Mouse (Mus musculus): Measurements from ENCODE around the gene Fgfr2. TPM values are rescaled to one million over a fixed set of nuclear protein-coding genes. Genes with fewer than 3 reads are reported as not detected.

Gene Fgfr2
- polyA plus RNA-seq, 1 experiment from 2014 or later, result 93.4 TPM

GRCm38 (mm10) chr7:132258817-132259216 lies 864.3 kb downstream of the Fgfr2 start:
- Histone ChIP-seq H3K4me2 (ENCODE audit: low read depth, low read length) (no peak overlapping the region), H3K27ac (ENCODE audit: low read length) (peak overlapping the region; percentile 72), H3K9ac (ENCODE audit: low read length) (no peak overlapping the region), H3K4me1 (ENCODE audit: control insufficient read depth, insufficient read depth, low read length) (peaks cover 26% of the 10 kb centered on the region), H3K36me3 (ENCODE audit: control insufficient read depth, insufficient read depth, low read length) (no peaks in the 10 kb centered on the region), H3K27me3 (ENCODE audit: control insufficient read depth, insufficient read depth, low read length) (no peaks in the 10 kb centered on the region), H3K4me3 (replicated peaks; ENCODE audit: low read length) (no peak overlapping the region), H3K9me3 (replicated peaks; ENCODE audit: control insufficient read depth, low read length) (no peaks in the 10 kb centered on the region)
- peak; percentile 60 for ATAC-seq (ENCODE audit: insufficient read depth, low FRiP score)
- 29% methylated on average over 7 of the region's 7 CpGs for WGBS

DNA sequence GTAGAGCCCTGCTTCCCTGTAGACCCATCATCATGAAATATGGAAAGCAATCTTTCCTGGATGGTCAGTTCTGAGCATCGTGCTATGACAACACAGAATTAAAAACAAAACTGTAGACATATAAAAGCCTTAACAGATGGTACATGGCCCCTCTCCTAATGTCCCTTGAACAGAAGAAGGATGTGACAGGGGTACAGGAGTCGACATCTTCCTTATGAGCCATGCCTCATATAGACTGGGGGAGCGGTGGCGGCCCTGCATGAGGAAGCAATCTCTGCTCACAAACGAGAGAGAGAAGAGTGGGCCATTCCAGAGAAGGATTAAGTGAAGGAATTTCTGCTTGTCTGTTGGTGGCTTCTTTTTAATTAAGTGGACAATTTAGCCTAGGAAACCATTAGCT lies 864.9 kb downstream of the Fgfr2 start:
- Histone ChIP-seq H3K9ac (ENCODE audit: low read length) (no peak overlapping the region), H3K4me3 (replicated peaks; ENCODE audit: low read length) (no peak overlapping the region), H3K36me3 (ENCODE audit: control insufficient read depth, insufficient read depth, low read length) (no peaks in the 10 kb centered on the region), H3K27ac (ENCODE audit: low read length) (peak overlapping the region; percentile 72), H3K4me2 (ENCODE audit: low read depth, low read length) (no peak overlapping the region), H3K9me3 (replicated peaks; ENCODE audit: control insufficient read depth, low read length) (no peaks in the 10 kb centered on the region), H3K4me1 (ENCODE audit: control insufficient read depth, insufficient read depth, low read length) (peaks cover 26% of the 10 kb centered on the region), H3K27me3 (ENCODE audit: control insufficient read depth, insufficient read depth, low read length) (no peaks in the 10 kb centered on the region)
- 55% methylated on average over 5 of the region's 5 CpGs for WGBS
- ATAC-seq (ENCODE audit: insufficient read depth, low FRiP score), result no peak

DNA sequence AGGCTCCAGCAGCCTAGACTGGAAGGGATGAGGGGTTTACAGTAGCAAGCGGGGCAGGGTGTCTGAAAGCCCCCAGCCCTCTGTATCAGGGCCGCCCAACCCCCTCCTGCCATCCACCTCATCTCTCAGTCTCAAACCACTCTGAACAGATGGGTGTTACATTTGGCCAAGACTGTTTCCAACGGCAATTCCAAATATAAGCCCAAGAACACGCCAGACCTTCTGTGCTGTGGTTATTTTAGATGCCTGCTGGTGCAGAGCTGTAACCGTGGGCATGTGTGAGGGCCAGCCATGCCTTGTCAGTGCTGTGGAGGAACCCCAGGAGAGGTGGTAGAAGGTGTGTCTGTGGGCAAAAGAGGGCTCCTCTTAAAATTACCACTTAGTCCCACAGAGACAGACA lies 869.6 kb downstream of the Fgfr2 start:
- Histone ChIP-seq H3K4me2 (ENCODE audit: low read depth, low read length) (no peak overlapping the region), H3K27me3 (ENCODE audit: control insufficient read depth, insufficient read depth, low read length) (no peaks in the 10 kb centered on the region), H3K27ac (ENCODE audit: low read length) (no peak overlapping the region), H3K9me3 (replicated peaks; ENCODE audit: control insufficient read depth, low read length) (no peaks in the 10 kb centered on the region), H3K36me3 (ENCODE audit: control insufficient read depth, insufficient read depth, low read length) (no peaks in the 10 kb centered on the region), H3K4me1 (ENCODE audit: control insufficient read depth, insufficient read depth, low read length) (0 out of 2 replicates have a peak, but pooled peaks cover 3% of the 10 kb centered on the region), H3K4me3 (replicated peaks; ENCODE audit: low read length) (no peak overlapping the region), H3K9ac (ENCODE audit: low read length) (no peak overlapping the region)
- ATAC-seq (ENCODE audit: insufficient read depth, low FRiP score), result no peak
- 79% methylated on average over 5 of the region's 5 CpGs for WGBS

GRCm38 (mm10) chr7:132253078-132253477 lies 870.1 kb downstream of the Fgfr2 start:
- H3K4me3 ChIP-seq (replicated peaks; ENCODE audit: low read length), result no peak overlapping the region
- H3K36me3 ChIP-seq (ENCODE audit: control insufficient read depth, insufficient read depth, low read length), result no peaks in the 10 kb centered on the region
- no peaks in the 10 kb centered on the region for H3K9me3 ChIP-seq (replicated peaks; ENCODE audit: control insufficient read depth, low read length)
- no peak overlapping the region for H3K9ac ChIP-seq (ENCODE audit: low read length)
- WGBS, result 95% methylated on average over 4 of the region's 4 CpGs
- no peak overlapping the region for H3K27ac ChIP-seq (ENCODE audit: low read length)
- H3K4me2 ChIP-seq (ENCODE audit: low read depth, low read length), result no peak overlapping the region
- no peaks in the 10 kb centered on the region for H3K27me3 ChIP-seq (ENCODE audit: control insufficient read depth, insufficient read depth, low read length)
- ATAC-seq (ENCODE audit: insufficient read depth, low FRiP score), result no peak
- 0 out of 2 replicates have a peak, but pooled peaks cover 3% of the 10 kb centered on the region for H3K4me1 ChIP-seq (ENCODE audit: control insufficient read depth, insufficient read depth, low read length)

GRCm38 (mm10) chr7:132249563-132250119 lies 873.5 kb downstream of the Fgfr2 start:
- Histone ChIP-seq H3K36me3 (ENCODE audit: control insufficient read depth, insufficient read depth, low read length) (peaks cover 4% of the 10 kb centered on the region; the same call in 1 of the 2 replicates), H3K9me3 (replicated peaks; ENCODE audit: control insufficient read depth, low read length) (no peaks in the 10 kb centered on the region), H3K4me2 (ENCODE audit: low read depth, low read length) (no peak overlapping the region), H3K4me1 (ENCODE audit: control insufficient read depth, insufficient read depth, low read length) (0 out of 2 replicates have a peak, but pooled peaks cover 12% of the 10 kb centered on the region), H3K4me3 (replicated peaks; ENCODE audit: low read length) (no peak overlapping the region), H3K27me3 (ENCODE audit: control insufficient read depth, insufficient read depth, low read length) (no peaks in the 10 kb centered on the region), H3K27ac (ENCODE audit: low read length) (no peak overlapping the region), H3K9ac (ENCODE audit: low read length) (no peak overlapping the region)
- ATAC-seq (ENCODE audit: insufficient read depth, low FRiP score), result no peak
- WGBS, result 51% methylated on average over 10 of the region's 10 CpGs

- 0 out of 2 replicates have a peak, but pooled peaks cover 12% of the 10 kb centered on the region for H3K4me1 ChIP-seq (ENCODE audit: control insufficient read depth, insufficient read depth, low read length)
- ATAC-seq (ENCODE audit: insufficient read depth, low FRiP score), result 0 out of 2 replicates have a peak, but pooled peaks have one; percentile 15
- peak overlapping the region; percentile 30; the same call in 1 of the 2 replicates for H3K27ac ChIP-seq (ENCODE audit: low read length)
- WGBS, result 27% methylated on average over 11 of the region's 11 CpGs
- H3K36me3 ChIP-seq (ENCODE audit: control insufficient read depth, insufficient read depth, low read length), result peaks cover 4% of the 10 kb centered on the region; the same call in 1 of the 2 replicates
- H3K4me3 ChIP-seq (replicated peaks; ENCODE audit: low read length), result no peak overlapping the region
- H3K27me3 ChIP-seq (ENCODE audit: control insufficient read depth, insufficient read depth, low read length), result no peaks in the 10 kb centered on the region
- H3K4me2 ChIP-seq (ENCODE audit: low read depth, low read length), result no peak overlapping the region
- no peaks in the 10 kb centered on the region for H3K9me3 ChIP-seq (replicated peaks; ENCODE audit: control insufficient read depth, low read length)
- H3K9ac ChIP-seq (ENCODE audit: low read length), result no peak overlapping the region
These were observed 875.6 kb downstream of the Fgfr2 start for GRCm38 (mm10) chr7:132247567-132247966.

- H3K36me3 ChIP-seq (ENCODE audit: control insufficient read depth, insufficient read depth, low read length), result peaks cover 4% of the 10 kb centered on the region; the same call in 1 of the 2 replicates
- 69% methylated on average over 5 of the region's 5 CpGs for WGBS
- no peak overlapping the region for H3K9ac ChIP-seq (ENCODE audit: low read length)
- H3K4me2 ChIP-seq (ENCODE audit: low read depth, low read length), result no peak overlapping the region
- no peaks in the 10 kb centered on the region for H3K27me3 ChIP-seq (ENCODE audit: control insufficient read depth, insufficient read depth, low read length)
- H3K4me1 ChIP-seq (ENCODE audit: control insufficient read depth, insufficient read depth, low read length), result 0 out of 2 replicates have a peak, but pooled peaks cover 12% of the 10 kb centered on the region
- peak overlapping the region; percentile 30; the same call in 1 of the 2 replicates for H3K27ac ChIP-seq (ENCODE audit: low read length)
- H3K4me3 ChIP-seq (replicated peaks; ENCODE audit: low read length), result no peak overlapping the region
- ATAC-seq (ENCODE audit: insufficient read depth, low FRiP score), result no peak
- no peaks in the 10 kb centered on the region for H3K9me3 ChIP-seq (replicated peaks; ENCODE audit: control insufficient read depth, low read length)
These were observed 876.1 kb downstream of the Fgfr2 start for GRCm38 (mm10) chr7:132247091-132247490.

- H3K9ac ChIP-seq (ENCODE audit: low read length), result no peak overlapping the region
- no peaks in the 10 kb centered on the region for H3K27me3 ChIP-seq (ENCODE audit: control insufficient read depth, insufficient read depth, low read length)
- H3K9me3 ChIP-seq (replicated peaks; ENCODE audit: control insufficient read depth, low read length), result no peaks in the 10 kb centered on the region
- H3K4me2 ChIP-seq (ENCODE audit: low read depth, low read length), result no peak overlapping the region
- peaks cover 8% of the 10 kb centered on the region; the same call in 1 of the 2 replicates for H3K36me3 ChIP-seq (ENCODE audit: control insufficient read depth, insufficient read depth, low read length)
- no peak overlapping the region for H3K4me3 ChIP-seq (replicated peaks; ENCODE audit: low read length)
- 0 out of 2 replicates have a peak, but pooled peaks cover 12% of the 10 kb centered on the region for H3K4me1 ChIP-seq (ENCODE audit: control insufficient read depth, insufficient read depth, low read length)
- H3K27ac ChIP-seq (ENCODE audit: low read length), result no peak overlapping the region
- no peak for ATAC-seq (ENCODE audit: insufficient read depth, low FRiP score)
- 83% methylated on average over 6 of the region's 6 CpGs for WGBS
These were observed 877.4 kb downstream of the Fgfr2 start for GRCm38 (mm10) chr7:132245730-132246129.

- 93% methylated on average over 14 of the region's 14 CpGs for WGBS
- H3K4me2 ChIP-seq (ENCODE audit: low read depth, low read length), result no peak overlapping the region
- no peak overlapping the region for H3K4me3 ChIP-seq (replicated peaks; ENCODE audit: low read length)
- ATAC-seq (ENCODE audit: insufficient read depth, low FRiP score), result no peak
- no peaks in the 10 kb centered on the region for H3K9me3 ChIP-seq (replicated peaks; ENCODE audit: control insufficient read depth, low read length)
- peaks cover 9% of the 10 kb centered on the region; the same call in 1 of the 2 replicates for H3K36me3 ChIP-seq (ENCODE audit: control insufficient read depth, insufficient read depth, low read length)
- H3K4me1 ChIP-seq (ENCODE audit: control insufficient read depth, insufficient read depth, low read length), result 0 out of 2 replicates have a peak, but pooled peaks cover 9% of the 10 kb centered on the region
- no peak overlapping the region for H3K9ac ChIP-seq (ENCODE audit: low read length)
- no peaks in the 10 kb centered on the region for H3K27me3 ChIP-seq (ENCODE audit: control insufficient read depth, insufficient read depth, low read length)
- H3K27ac ChIP-seq (ENCODE audit: low read length), result no peak overlapping the region
These were observed 878.5 kb downstream of the Fgfr2 start for GRCm38 (mm10) chr7:132244637-132245036.

Measured in stomach, embryonic 16.5 days (tissue).